Mouse (Mus musculus) heart, adult 2 months (tissue): ENCODE data around the gene Kcnip3.

Source experiments
- CTCF ChIP-seq: fragments of 200-600 bp; IDR thresholded peaks from 2 replicates; pipeline ENCODE4 v1.8.1; 2022; ENCODE audit warnings: antibody characterized with exemption, mild to moderate bottlenecking, moderate library complexity
- POLR2A ChIP-seq: fragments of 200-500 bp; IDR thresholded peaks from 2 replicates; pipeline ENCODE4 v1.6.1; 2011; ENCODE audit warnings: mild to moderate bottlenecking, low read depth, low read length, control low read depth; ENCODE audit not compliant: insufficient read depth

DNA sequence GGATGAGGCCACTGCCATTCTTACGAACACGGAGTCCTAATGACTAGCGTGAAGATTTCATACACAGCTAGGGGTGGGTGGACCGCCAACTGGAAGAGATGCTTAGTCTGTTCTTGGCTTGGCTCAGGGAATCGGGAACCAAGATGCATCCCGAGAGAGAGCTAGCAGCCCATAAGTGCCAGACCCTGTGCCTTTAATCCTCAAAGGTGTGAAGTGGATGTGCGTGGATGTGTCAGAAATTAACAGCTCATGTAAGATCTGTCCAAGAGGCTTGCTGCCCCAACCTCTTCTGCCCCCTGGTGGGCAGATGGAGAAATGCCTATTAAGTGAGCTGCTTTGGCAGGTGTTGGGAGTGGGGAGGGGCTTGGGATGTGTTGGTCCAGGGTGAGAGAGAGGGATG is 20.8 kb downstream of the Kcnip3 start:
- TF ChIP-seq CTCF (peak; percentile 93), POLR2A (no peak)
